Mouse (Mus musculus) lung, embryonic 16.5 days (tissue): ENCODE results near the gene Dok5. TPM values are rescaled to one million over a fixed set of nuclear protein-coding genes. Genes with fewer than 3 reads are reported as not detected.

Experiments
- ATAC-seq: fragments of 200-750 bp; cut with Nextera tagmentation; 2 replicates; pipeline ENCODE4 v1.8.0; 2017; ENCODE audit warnings: low read depth, mild to moderate bottlenecking, moderate library complexity
- H3K27ac ChIP-seq: fragments of 300-500 bp; sonication (generic); 2 replicates; pipeline ENCODE4 v1.5.1; 2014; ENCODE audit warnings: mild to moderate bottlenecking, control low read depth, low read length
- H3K27me3 ChIP-seq: fragments of 300-500 bp; sonication (generic); 2 replicates; pipeline ENCODE4 v1.6.1; 2014; ENCODE audit warnings: low read depth, low read length, mixed read lengths; ENCODE audit not compliant: control insufficient read depth, insufficient read depth
- H3K36me3 ChIP-seq: fragments of 300-500 bp; sonication (generic); 2 replicates; pipeline ENCODE4 v1.6.1; 2014; ENCODE audit warnings: low read length; ENCODE audit not compliant: control insufficient read depth, insufficient read depth
- H3K4me1 ChIP-seq: fragments of 300-500 bp; sonication (generic); replicated peaks from 2 replicates; pipeline ENCODE4 v1.6.1; 2014; ENCODE audit warnings: low read length, mixed read lengths; ENCODE audit not compliant: control insufficient read depth, insufficient read depth
- H3K4me2 ChIP-seq: fragments of 300-500 bp; sonication (generic); 2 replicates; pipeline ENCODE4 v1.6.1; 2014; ENCODE audit warnings: low read depth, low read length, control low read depth
- H3K4me3 ChIP-seq: fragments of 300-500 bp; sonication (generic); 2 replicates; pipeline ENCODE4 v1.5.1; 2014; ENCODE audit warnings: mild to moderate bottlenecking, low read length, control low read depth
- H3K9ac ChIP-seq: fragments of 300-500 bp; sonication (generic); 2 replicates; pipeline ENCODE4 v1.6.1; 2014; ENCODE audit warnings: low read length, control low read depth
- H3K9me3 ChIP-seq: fragments of 300-500 bp; sonication (generic); 2 replicates; pipeline ENCODE4 v1.6.1; 2016; ENCODE audit warnings: low read length; ENCODE audit not compliant: control insufficient read depth
- WGBS: fragments of 180-500 bp; shearing (Covaris S2); extraction: QIAGEN DNeasy Blood & Tissue Kit; methylation state at CpG from one replicate; pipeline ENCODE4 v1.1.7; 2014; 5-methylcytosine and 5-hydroxymethylcytosine counted together
- polyA plus RNA-seq: library from polyadenylated mRNA; unstranded; fragments of >200 nt; fragmentation: Nextera tagmentation; extraction: Ambion mirVana; gene quantifications from 2 replicates; pipeline ENCODE4 v1.2.1, GENCODE M21; 2015

Gene Dok5
- polyA plus RNA-seq, 1 experiment from 2014 or later = 1.9 TPM

DNA sequence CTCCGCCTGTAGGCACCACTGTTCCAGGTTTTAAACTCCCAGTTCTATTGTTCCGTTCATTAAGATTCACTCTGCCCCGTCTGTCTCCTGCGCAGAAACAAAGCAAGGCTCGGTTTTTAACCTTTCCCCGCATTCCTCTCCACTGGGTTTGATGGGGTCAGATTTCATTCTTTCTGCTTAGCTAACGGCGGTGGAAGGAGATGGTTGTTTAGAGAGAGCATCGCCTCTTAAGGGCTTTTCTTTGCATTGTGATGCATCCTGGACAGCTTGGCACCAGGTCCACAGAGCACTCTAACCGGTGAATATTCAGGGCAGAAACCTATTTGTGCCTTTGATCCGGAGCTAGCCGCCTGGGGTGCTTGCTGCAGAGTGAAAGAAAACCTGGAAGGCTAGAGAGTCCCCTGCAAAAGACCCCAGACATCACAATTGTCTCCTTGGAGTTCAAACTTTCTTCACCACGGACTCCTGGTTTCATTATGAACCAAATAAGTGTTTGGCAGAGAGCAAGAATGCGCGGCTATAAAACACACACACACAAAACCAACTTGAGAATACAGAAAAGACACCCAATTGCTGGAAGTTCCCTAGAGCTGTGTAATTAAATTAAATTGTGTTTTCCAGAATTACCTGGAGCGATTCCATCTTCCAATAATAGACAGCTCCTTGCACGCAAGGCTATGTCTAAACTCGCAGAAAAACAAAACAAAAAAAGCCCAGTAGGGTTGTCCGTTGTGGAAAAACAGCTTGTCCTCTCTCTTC, 40.7 kb downstream of the Dok5 start:
- Histone ChIP-seq H3K27ac (no peak overlapping the region), H3K4me1 (0 out of 2 replicates have a peak, but pooled peaks cover 2% of the 10 kb centered on the region), H3K4me3 (no peak overlapping the region), H3K9ac (no peak overlapping the region), H3K4me2 (no peak overlapping the region), H3K36me3 (no peaks in the 10 kb centered on the region), H3K9me3 (no peaks in the 10 kb centered on the region), H3K27me3 (no peaks in the 10 kb centered on the region)
- WGBS = 16% methylated on average over 19 of the region's 19 CpGs
- ATAC-seq = no peak

DNA sequence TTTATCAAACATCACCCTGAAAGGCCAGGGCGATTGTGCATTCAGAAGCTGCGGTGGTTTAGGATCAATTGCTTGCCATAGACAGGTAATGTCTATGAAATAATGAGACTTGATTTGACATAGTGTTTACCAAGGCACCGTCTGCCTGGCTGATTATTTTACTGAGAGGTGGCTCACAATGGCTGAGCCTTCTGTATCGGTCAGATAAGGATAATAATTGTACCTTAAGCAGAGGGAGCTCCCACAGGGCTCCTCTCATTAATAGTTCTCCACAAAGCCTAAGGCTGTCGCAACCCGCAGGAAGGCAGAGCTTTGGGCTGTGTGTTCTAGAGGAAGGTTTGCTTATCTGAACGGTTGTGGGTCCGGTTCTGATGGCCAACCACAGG, 41.3 kb downstream of the Dok5 start:
- no peak for ATAC-seq
- H3K36me3 ChIP-seq = no peaks in the 10 kb centered on the region
- no peaks in the 10 kb centered on the region for H3K27me3 ChIP-seq
- 0 out of 2 replicates have a peak, but pooled peaks cover 2% of the 10 kb centered on the region for H3K4me1 ChIP-seq
- H3K9ac ChIP-seq = no peak overlapping the region
- no peak overlapping the region for H3K4me2 ChIP-seq
- H3K4me3 ChIP-seq = no peak overlapping the region
- WGBS = 61% methylated on average over 8 of the region's 8 CpGs
- no peak overlapping the region for H3K27ac ChIP-seq
- H3K9me3 ChIP-seq = no peaks in the 10 kb centered on the region

GRCm38 (mm10) chr2:170775577-170775976, 44.0 kb downstream of the Dok5 start:
- Histone ChIP-seq H3K9me3 (no peaks in the 10 kb centered on the region), H3K27me3 (no peaks in the 10 kb centered on the region), H3K4me3 (no peak overlapping the region), H3K4me2 (no peak overlapping the region), H3K4me1 (no peaks in the 10 kb centered on the region), H3K36me3 (no peaks in the 10 kb centered on the region), H3K27ac (no peak overlapping the region), H3K9ac (no peak overlapping the region)
- WGBS = 88% methylated on average over 15 of the region's 15 CpGs
- ATAC-seq = no peak

DNA sequence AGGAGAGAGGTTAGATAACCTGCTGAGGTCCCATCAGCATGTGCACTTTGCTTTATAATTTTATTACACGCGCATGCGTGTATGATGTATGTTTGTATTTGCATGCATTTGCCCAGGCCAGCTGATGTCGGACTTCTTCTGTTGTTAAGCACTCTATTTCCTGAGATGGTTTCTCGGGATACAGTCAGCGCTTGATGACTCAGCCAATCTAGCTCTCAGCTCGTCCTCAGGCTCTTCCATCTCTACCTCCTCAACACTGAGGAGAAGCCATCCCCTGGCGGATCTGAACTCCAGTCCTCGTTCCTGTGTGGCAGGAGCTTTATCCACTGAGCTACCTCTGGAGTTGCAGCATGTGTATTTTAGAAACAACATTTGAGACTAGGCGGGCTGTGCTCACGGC, 44.5 kb downstream of the Dok5 start:
- Histone ChIP-seq H3K9ac (no peak overlapping the region), H3K27me3 (no peaks in the 10 kb centered on the region)
- WGBS = 90% methylated on average over 11 of the region's 11 CpGs

DNA sequence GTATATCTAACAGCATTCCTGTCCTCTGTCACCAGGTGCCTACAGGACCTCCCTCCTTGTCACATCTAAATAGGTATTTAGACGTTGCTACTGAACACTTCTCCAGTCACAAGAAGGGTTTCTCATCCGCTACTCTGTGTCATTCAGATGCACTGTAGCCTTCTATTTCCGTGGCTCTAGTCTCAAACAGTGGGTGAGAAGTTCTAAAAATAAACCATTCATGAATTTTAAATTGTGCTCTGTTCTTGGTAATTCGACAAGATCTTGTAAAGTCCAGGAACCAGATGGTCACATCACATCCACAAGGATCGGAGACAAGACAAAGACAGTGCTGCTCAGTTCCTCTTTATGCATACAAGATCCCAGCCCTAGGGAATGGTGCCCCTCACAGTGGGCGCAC, 46.0 kb downstream of the Dok5 start:
- ATAC-seq = no peak
- Histone ChIP-seq H3K4me1 (no peaks in the 10 kb centered on the region), H3K9me3 (no peaks in the 10 kb centered on the region), H3K27ac (no peak overlapping the region), H3K4me2 (no peak overlapping the region), H3K27me3 (no peaks in the 10 kb centered on the region), H3K9ac (no peak overlapping the region), H3K36me3 (no peaks in the 10 kb centered on the region), H3K4me3 (no peak overlapping the region)
- WGBS = 73% methylated on average over 6 of the region's 6 CpGs

More for the DNA sequence above, 44.5 kb downstream of the Dok5 start:
- Histone ChIP-seq H3K9me3 (no peaks in the 10 kb centered on the region), H3K4me3 (no peak overlapping the region), H3K27ac (no peak overlapping the region), H3K4me1 (no peaks in the 10 kb centered on the region), H3K36me3 (no peaks in the 10 kb centered on the region), H3K4me2 (no peak overlapping the region)
- no peak for ATAC-seq

- H3K4me3 ChIP-seq = no peak overlapping the region
- H3K27me3 ChIP-seq = no peaks in the 10 kb centered on the region
- H3K9ac ChIP-seq = no peak overlapping the region
- WGBS = 85% methylated on average over 11 of the region's 11 CpGs
- no peaks in the 10 kb centered on the region for H3K9me3 ChIP-seq
- no peak for ATAC-seq
- no peaks in the 10 kb centered on the region for H3K36me3 ChIP-seq
- no peaks in the 10 kb centered on the region for H3K4me1 ChIP-seq
- no peak overlapping the region for H3K27ac ChIP-seq
- no peak overlapping the region for H3K4me2 ChIP-seq
These were observed 48.6 kb downstream of the Dok5 start for GRCm38 (mm10) chr2:170780010-170780750.

DNA sequence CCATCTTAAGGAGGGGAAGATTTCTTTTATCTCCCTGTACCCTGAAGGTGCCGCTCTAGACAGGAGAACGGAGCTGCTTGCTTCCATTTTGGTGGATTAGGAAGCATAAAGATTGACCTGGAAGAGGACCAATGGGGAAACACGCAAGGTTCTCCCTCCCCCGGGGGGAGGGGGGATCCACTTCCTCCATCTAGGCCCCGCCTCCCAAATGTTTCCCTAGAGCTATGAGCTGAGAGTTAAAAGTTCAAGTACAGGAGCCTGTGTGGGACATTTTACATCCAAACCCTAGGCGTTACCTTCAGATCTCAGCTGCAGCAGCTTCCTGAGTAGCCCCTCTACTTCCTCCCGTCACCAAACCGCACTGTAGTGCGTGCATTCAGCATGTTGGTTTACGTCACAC, 56.5 kb downstream of the Dok5 start:
- H3K4me1 ChIP-seq = no peaks in the 10 kb centered on the region
- no peak overlapping the region for H3K4me3 ChIP-seq
- no peaks in the 10 kb centered on the region for H3K36me3 ChIP-seq
- ATAC-seq = no peak
- H3K27me3 ChIP-seq = no peaks in the 10 kb centered on the region
- no peaks in the 10 kb centered on the region for H3K9me3 ChIP-seq
- no peak overlapping the region for H3K4me2 ChIP-seq
- H3K9ac ChIP-seq = no peak overlapping the region
- no peak overlapping the region for H3K27ac ChIP-seq
- 91% methylated on average over 10 of the region's 10 CpGs for WGBS

GRCm38 (mm10) chr2:170791332-170792017, 59.9 kb downstream of the Dok5 start:
- no peaks in the 10 kb centered on the region for H3K9me3 ChIP-seq
- no peak overlapping the region for H3K4me3 ChIP-seq
- H3K9ac ChIP-seq = no peak overlapping the region
- no peaks in the 10 kb centered on the region for H3K4me1 ChIP-seq
- no peaks in the 10 kb centered on the region for H3K27me3 ChIP-seq
- no peak for ATAC-seq
- H3K27ac ChIP-seq = no peak overlapping the region
- no peak overlapping the region for H3K4me2 ChIP-seq
- WGBS = 33% methylated on average over 8 of the region's 8 CpGs
- H3K36me3 ChIP-seq = no peaks in the 10 kb centered on the region

DNA sequence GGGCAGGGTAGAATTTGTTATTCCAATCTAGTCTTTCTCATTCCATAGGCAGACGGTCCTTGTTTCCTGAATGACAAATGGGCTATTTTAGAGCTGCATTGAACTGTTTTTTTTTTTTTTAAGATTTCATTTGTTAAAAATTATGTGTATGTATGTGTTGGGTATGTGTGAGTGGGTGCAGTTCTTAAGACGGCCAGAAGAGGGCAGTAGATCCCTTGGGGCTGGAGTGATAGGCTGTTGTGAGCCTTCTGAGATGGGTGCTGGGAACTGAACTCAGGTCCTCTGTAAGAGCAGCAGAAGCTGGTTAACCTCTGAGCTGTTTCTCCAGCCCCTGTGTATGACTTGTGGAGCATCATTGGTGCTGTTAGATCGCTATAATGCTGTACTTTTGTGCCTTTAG, 63.6 kb downstream of the Dok5 start:
- no peak overlapping the region for H3K27ac ChIP-seq
- no peak overlapping the region for H3K9ac ChIP-seq
- H3K4me3 ChIP-seq = no peak overlapping the region
- peaks cover 3% of the 10 kb centered on the region; the same call in 1 of the 2 replicates for H3K9me3 ChIP-seq
- no peaks in the 10 kb centered on the region for H3K4me1 ChIP-seq
- ATAC-seq = no peak
- no peaks in the 10 kb centered on the region for H3K36me3 ChIP-seq
- no peak overlapping the region for H3K4me2 ChIP-seq
- no peaks in the 10 kb centered on the region for H3K27me3 ChIP-seq
- 90% methylated on average over 3 of the region's 3 CpGs for WGBS
